Mouse (Mus musculus) hindbrain, embryonic 11.5 days (tissue): ENCODE results near the gene Pstk. TPM values are rescaled to one million over a fixed set of nuclear protein-coding genes. Genes with fewer than 3 reads are reported as not detected.

Experiments
- ATAC-seq: fragments of 200-750 bp; cut with Nextera tagmentation; 2 replicates; pipeline ENCODE4 v1.8.0; 2017; ENCODE audit warnings: mild to moderate bottlenecking, moderate TSS enrichment, moderate library complexity; ENCODE audit not compliant: low FRiP score
- DNase-seq: peaks from one replicate; pipeline ENCODE4 v3.0.0-alpha.2; 2015; ENCODE audit warnings: low spot score
- H3K27ac ChIP-seq: fragments of 300-500 bp; sonication (generic); 2 replicates; pipeline ENCODE4 v1.5.1; 2014; ENCODE audit warnings: mild to moderate bottlenecking, low read depth, low read length
- H3K27me3 ChIP-seq: fragments of 300-500 bp; sonication (generic); 2 replicates; pipeline ENCODE4 v1.6.1; 2014; ENCODE audit warnings: mild to moderate bottlenecking, low read length, moderate library complexity, mixed read lengths; ENCODE audit not compliant: control insufficient read depth, insufficient read depth
- H3K36me3 ChIP-seq: fragments of 300-500 bp; sonication (generic); 2 replicates; pipeline ENCODE4 v1.6.1; 2014; ENCODE audit warnings: mild to moderate bottlenecking, low read length, moderate library complexity, mixed read lengths; ENCODE audit not compliant: control insufficient read depth, insufficient read depth
- H3K4me1 ChIP-seq: fragments of 300-500 bp; sonication (generic); replicated peaks from 2 replicates; pipeline ENCODE4 v1.6.1; 2014; ENCODE audit warnings: low read length, mixed read lengths; ENCODE audit not compliant: control insufficient read depth, insufficient read depth
- H3K4me2 ChIP-seq: fragments of 300-500 bp; sonication (generic); replicated peaks from 2 replicates; pipeline ENCODE4 v1.6.1; 2014; ENCODE audit warnings: mild to moderate bottlenecking, low read depth, low read length
- H3K4me3 ChIP-seq: fragments of 300-500 bp; sonication (generic); 2 replicates; pipeline ENCODE4 v1.5.1; 2014; ENCODE audit warnings: low read depth, low read length
- H3K9ac ChIP-seq: fragments of 300-500 bp; sonication (generic); 2 replicates; pipeline ENCODE4 v1.6.1; 2014; ENCODE audit warnings: low read depth, low read length
- H3K9me3 ChIP-seq: fragments of 300-500 bp; sonication (generic); 2 replicates; pipeline ENCODE4 v1.6.1; 2016; ENCODE audit warnings: low read length; ENCODE audit not compliant: control insufficient read depth
- WGBS: fragments of 180-500 bp; shearing (Covaris S2); extraction: QIAGEN DNeasy Blood & Tissue Kit; methylation state at CpG from one replicate; pipeline ENCODE4 v1.1.7; 2014; 5-methylcytosine and 5-hydroxymethylcytosine counted together
- polyA plus RNA-seq: library from polyadenylated mRNA; unstranded; fragments of >200 nt; fragmentation: Nextera tagmentation; extraction: Ambion mirVana; gene quantifications from 2 replicates; pipeline ENCODE4 v1.2.1, GENCODE M21; 2014

Gene Pstk
- polyA plus RNA-seq, 1 experiment from 2014 or later: 63.3 TPM

- DNase-seq: no peak
- Histone ChIP-seq H3K4me1 (no peaks in the 10 kb centered on the region), H3K27ac (no peak overlapping the region), H3K9me3 (no peaks in the 10 kb centered on the region), H3K9ac (no peak overlapping the region), H3K36me3 (0 out of 2 replicates have a peak, but pooled peaks cover 4% of the 10 kb centered on the region), H3K4me3 (no peak overlapping the region), H3K27me3 (no peaks in the 10 kb centered on the region), H3K4me2 (no peak overlapping the region)
- 94% methylated on average over 1 of the region's 1 CpGs for WGBS
- no peak for ATAC-seq
Measured at GRCm38 (mm10) chr7:131434276-131434675, 63.3 kb downstream of the Pstk start.

GRCm38 (mm10) chr7:131437051-131437450 lies 66.1 kb downstream of the Pstk start:
- no peak for DNase-seq
- Histone ChIP-seq H3K4me2 (no peak overlapping the region), H3K36me3 (no peaks in the 10 kb centered on the region), H3K27ac (no peak overlapping the region), H3K4me1 (no peaks in the 10 kb centered on the region), H3K27me3 (no peaks in the 10 kb centered on the region), H3K9ac (no peak overlapping the region), H3K4me3 (no peak overlapping the region), H3K9me3 (no peaks in the 10 kb centered on the region)
- no peak for ATAC-seq
- 51% methylated on average over 3 of the region's 3 CpGs for WGBS

Other genes with a start within 250 kb of the Pstk start
- not detected in 2 replicates for gene 4933402N03Rik, start 224.8 kb upstream of the Pstk start, polyA plus RNA-seq
- gene 5430419D17Rik, start 196.7 kb upstream of the Pstk start, polyA plus RNA-seq: not detected in 2 replicates
- not detected in 2 replicates for gene Cuzd1, start 48.8 kb upstream of the Pstk start, polyA plus RNA-seq
- gene Fam24b, start 41.6 kb upstream of the Pstk start, polyA plus RNA-seq: not detected in 2 replicates
- gene Fam24a, start 37.3 kb upstream of the Pstk start, polyA plus RNA-seq: not detected in 2 replicates
- 22.5 and 23.7 TPM in 2 replicates for gene 2310057M21Rik, start 8.4 kb upstream of the Pstk start, polyA plus RNA-seq
- gene Ikzf5, start 39.4 kb downstream of the Pstk start, polyA plus RNA-seq: 25.4 and 26.6 TPM in 2 replicates
- gene Acadsb, start 39.5 kb downstream of the Pstk start, polyA plus RNA-seq: 88.8 and 93.7 TPM in 2 replicates
- gene Hmx3, start 171.7 kb downstream of the Pstk start, polyA plus RNA-seq: 0.57 and 1.2 TPM in 2 replicates
- gene Hmx2, start 177.6 kb downstream of the Pstk start, polyA plus RNA-seq: 2.7 and 3.5 TPM in 2 replicates
- 271 and 278 TPM in 2 replicates for gene Bub3, start 189.1 kb downstream of the Pstk start, polyA plus RNA-seq